Mouse (Mus musculus) myocyte (in vitro differentiated cells): ENCODE data around the gene Ccna1.

Experiments
- E2F4 ChIP-seq: IDR thresholded peaks from one replicate; pipeline ENCODE4 v1.6.1; 2011; ENCODE audit warnings: mild to moderate bottlenecking, control low read depth, moderate library complexity; ENCODE audit not compliant: insufficient read depth
- MAX ChIP-seq: IDR thresholded peaks from one replicate; pipeline ENCODE4 v1.6.1; 2011; ENCODE audit warnings: low read depth, mild to moderate bottlenecking, control low read depth
- POLR2A ChIP-seq: IDR thresholded peaks from one replicate; pipeline ENCODE4 v1.6.1; 2011; ENCODE audit warnings: low read depth, mild to moderate bottlenecking, control low read depth, moderate library complexity; ENCODE audit not compliant: insufficient read length
- TCF12 ChIP-seq: IDR thresholded peaks from one replicate; pipeline ENCODE4 v1.6.1; 2011; ENCODE audit warnings: mild to moderate bottlenecking, control low read depth; ENCODE audit not compliant: poor library complexity, insufficient read depth, severe bottlenecking
- USF1 ChIP-seq: IDR thresholded peaks from one replicate; pipeline ENCODE4 v1.6.1; 2011; ENCODE audit warnings: low read depth, mild to moderate bottlenecking, control low read depth, moderate library complexity

GRCm38 (mm10) chr3:55025502-55025901, 29.8 kb downstream of the Ccna1 start:
- TF ChIP-seq USF1, result no peak
- TF ChIP-seq E2F4, result no peak
- no peak for TF ChIP-seq MAX
- no peak for TF ChIP-seq POLR2A
- no peak for TF ChIP-seq TCF12
